8 mouse cellular contexts compared by ENCODE assay signal in the genomic region with DNA sequence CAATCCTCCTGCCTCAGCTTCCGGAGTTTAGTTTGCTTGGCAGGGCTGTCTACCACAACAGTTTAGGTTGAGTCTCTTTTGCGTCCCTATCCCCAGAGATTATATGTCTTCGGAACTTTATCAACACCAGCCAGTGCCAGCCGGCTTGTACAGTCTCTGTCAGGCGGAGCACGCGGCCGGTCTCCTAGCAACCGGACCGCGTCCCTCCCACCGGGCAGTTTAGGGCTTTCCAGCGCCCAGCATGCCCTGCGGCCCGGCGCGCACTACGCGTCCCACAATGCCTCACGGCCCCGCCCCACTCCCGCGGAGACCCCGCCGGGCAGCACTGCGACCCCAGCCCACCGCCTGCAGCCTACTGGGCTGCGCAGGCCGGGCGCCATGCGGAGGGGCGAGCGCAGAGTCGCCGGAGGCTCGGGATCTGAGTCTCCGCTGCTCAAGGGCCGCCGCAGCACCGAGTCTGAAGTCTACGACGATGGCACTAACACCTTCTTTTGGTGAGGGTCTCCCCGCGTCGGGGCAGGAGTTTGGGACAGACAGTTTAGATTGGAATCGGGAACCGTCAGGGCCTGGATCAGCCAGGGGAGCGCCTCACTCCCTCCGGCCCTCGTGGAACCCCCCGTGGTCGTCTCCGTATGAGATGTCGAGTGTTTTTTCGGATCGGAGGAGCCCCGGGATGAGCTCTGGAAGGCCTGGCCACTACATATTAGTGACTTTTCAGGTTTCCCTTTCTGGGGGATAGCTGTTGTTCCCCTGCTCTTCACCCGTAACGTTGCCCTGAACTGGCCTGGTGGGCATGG. TPM values are rescaled to one million over a fixed set of nuclear protein-coding genes. Genes with fewer than 3 reads are reported as not detected.
A peak's percentile ranks its signal among the peaks of the same experiment; 100 is the strongest.
DNase-seq lines count a peak whose midpoint lies in the region; ATAC-seq and TF ChIP-seq lines count a peak whose summit lies in the region.

No protein-coding gene starts in this region.

- no peaks in the 10 kb centered on the region; the same call in 1 of the 2 replicates for H3K36me3 ChIP-seq in hindbrain, postnatal 0 days (ENCODE audit: insufficient read depth, low read length)

- DNase-seq in T-cell, adult 2 months (ENCODE audit: low spot score), result peak; percentile 87
- peak; percentile 87 to 91 for DNase-seq in cerebellum, postnatal 36 days
- DNase-seq in gastrocnemius, adult 18-20 months (ENCODE audit: low spot score), result peak; percentile 86
- DNase-seq in hindbrain, postnatal 0 days (ENCODE audit: low spot score), result peak; percentile 97
- DNase-seq in left cerebral cortex, adult 2 months (ENCODE audit: extremely low spot score in 1 of 2, low spot score in 2 of 2), result peak; percentile 91 to 92
- DNase-seq in right cerebral cortex, adult 2 months (ENCODE audit: low spot score in 2 of 2), result peak; percentile 91 to 94
- DNase-seq in urinary bladder, postnatal 14 days (ENCODE audit: low spot score), result peak; percentile 90

- H3K9ac ChIP-seq in hindbrain, postnatal 0 days (replicated peaks; ENCODE audit: low read length), result peak overlapping the region; percentile 85

- WGBS in hindbrain, postnatal 0 days, result under 1% methylated on average over 59 of the region's 59 CpGs

- H3K4me3 ChIP-seq in hindbrain, postnatal 0 days (ENCODE audit: low read length), result peak overlapping the region; percentile 89
- peak overlapping the region; percentile 97 for H3K4me3 ChIP-seq in left cerebral cortex, adult 2 months

- H3K9me3 ChIP-seq in hindbrain, postnatal 0 days (ENCODE audit: low read length), result no peaks in the 10 kb centered on the region

- intact Hi-C loops in left cerebral cortex, adult 2 months (cut with DNase I), result loop anchor here (2.0 kb wide), 1 partner anchor 42 kb away; a partner anchor contains a TSS

- H3K4me2 ChIP-seq in hindbrain, postnatal 0 days (ENCODE audit: low read depth, low read length), result peak overlapping the region; percentile 91

- peak overlapping the region; percentile 60 for H3K27ac ChIP-seq in hindbrain, postnatal 0 days
- H3K27ac ChIP-seq in left cerebral cortex, adult 2 months, result peak overlapping the region; percentile 66

- H3K27me3 ChIP-seq in hindbrain, postnatal 0 days (ENCODE audit: insufficient read depth, low read length), result no peaks in the 10 kb centered on the region

- peak; percentile 100 for ATAC-seq in hindbrain, postnatal 0 days
- ATAC-seq in megakaryocyte, adult 5-6 weeks (ENCODE audit: poor library complexity, severe bottlenecking), result peak; percentile 98

- H3K4me1 ChIP-seq in hindbrain, postnatal 0 days (ENCODE audit: insufficient read depth, low read length), result peaks cover 8% of the 10 kb centered on the region

- no peak for TF ChIP-seq CTCF in hindbrain, postnatal 0 days (IDR thresholded peaks at IDR 0.05; ENCODE audit: low read depth)
- no peak for TF ChIP-seq CTCF in left cerebral cortex, adult 2 months (IDR thresholded peaks at IDR 0.05)

RNA-seq across cellular contexts. Expression of a gene that starts 9.0 kb away (rescaled TPM):
- 10 to 100 TPM; 20.2 to 21.1 TPM for total RNA-seq in gastrocnemius, adult 18-20 months (2021)
- total RNA-seq in hindbrain, postnatal 0 days (2014; rRNA removed), result 13.6 and 25.6 TPM in 2 replicates
- 96.1 and 96.8 TPM in 2 replicates for polyA plus RNA-seq in hindbrain, postnatal 0 days (2015; fragmentation: Nextera tagmentation; extraction: Ambion mirVana)
- total RNA-seq in left cerebral cortex, adult 2 months (2021), result 10 to 100 TPM; 46.9 to 51.6 TPM
- 7.1 and 10.2 TPM in 2 replicates for total RNA-seq in megakaryocyte, adult 5-6 weeks (2015)
- 1.9 and 2.6 TPM in 2 replicates for total RNA-seq in megakaryocyte, adult 5-6 weeks (2017)

RNA-seq across cellular contexts. Expression of a gene that starts 13.6 kb away (rescaled TPM):
- not detected for total RNA-seq in gastrocnemius, adult 18-20 months (2021)
- total RNA-seq in hindbrain, postnatal 0 days (2014; rRNA removed), result 0.25 and 2.1 TPM in 2 replicates
- 0.45 and 0.66 TPM in 2 replicates for polyA plus RNA-seq in hindbrain, postnatal 0 days (2015; fragmentation: Nextera tagmentation; extraction: Ambion mirVana)
- not detected for total RNA-seq in left cerebral cortex, adult 2 months (2021)
- not detected in 2 replicates for total RNA-seq in megakaryocyte, adult 5-6 weeks (2015)
- total RNA-seq in megakaryocyte, adult 5-6 weeks (2017), result not detected in 2 replicates

RNA-seq across cellular contexts. Expression of a gene that starts 30.9 kb away (rescaled TPM):
- 1 to 10 TPM; 1.1 to 2.9 TPM for total RNA-seq in gastrocnemius, adult 18-20 months (2021)
- 1.2 and 19.5 TPM in 2 replicates for total RNA-seq in hindbrain, postnatal 0 days (2014; rRNA removed)
- polyA plus RNA-seq in hindbrain, postnatal 0 days (2015; fragmentation: Nextera tagmentation; extraction: Ambion mirVana), result 2.4 and 2.6 TPM in 2 replicates
- total RNA-seq in left cerebral cortex, adult 2 months (2021), result 1 to 10 TPM; 1.7 to 3.4 TPM
- 7.5 and 9.3 TPM in 2 replicates for total RNA-seq in megakaryocyte, adult 5-6 weeks (2015)
- 7.7 and 8.2 TPM in 2 replicates for total RNA-seq in megakaryocyte, adult 5-6 weeks (2017)

RNA-seq across cellular contexts. Expression of a gene that starts 41.4 kb away (rescaled TPM):
- 10 to 100 TPM; 49.3 to 52.9 TPM for total RNA-seq in gastrocnemius, adult 18-20 months (2021)
- 65.2 and 74.3 TPM in 2 replicates for total RNA-seq in hindbrain, postnatal 0 days (2014; rRNA removed)
- polyA plus RNA-seq in hindbrain, postnatal 0 days (2015; fragmentation: Nextera tagmentation; extraction: Ambion mirVana), result 55.3 and 55.7 TPM in 2 replicates
- total RNA-seq in left cerebral cortex, adult 2 months (2021), result 10 to 100 TPM; 36.5 to 37.3 TPM
- total RNA-seq in megakaryocyte, adult 5-6 weeks (2015), result 70.5 and 86.8 TPM in 2 replicates
- total RNA-seq in megakaryocyte, adult 5-6 weeks (2017), result 74.2 and 94.3 TPM in 2 replicates

RNA-seq across cellular contexts. Expression of a gene that starts 53.2 kb away (rescaled TPM):
- total RNA-seq in gastrocnemius, adult 18-20 months (2021), result not detected
- total RNA-seq in hindbrain, postnatal 0 days (2014; rRNA removed), result 0.58 TPM in 1 of 2 replicates, not detected in the other
- polyA plus RNA-seq in hindbrain, postnatal 0 days (2015; fragmentation: Nextera tagmentation; extraction: Ambion mirVana), result 0.29 TPM in 1 of 2 replicates, not detected in the other
- not detected for total RNA-seq in left cerebral cortex, adult 2 months (2021)
- total RNA-seq in megakaryocyte, adult 5-6 weeks (2015), result 6.7 and 9.7 TPM in 2 replicates
- total RNA-seq in megakaryocyte, adult 5-6 weeks (2017), result 3.8 and 6.1 TPM in 2 replicates

Comparison
In these comparisons a context has a peak if more than half of its experiments do, and no peak if none do; other contexts are left out.
1. Peak in every context shown above with its lines: DNase-seq, ATAC-seq, H3K4me3 ChIP-seq and H3K27ac ChIP-seq.